Mouse (Mus musculus): Measurements from ENCODE around the gene Olfr1406. TPM values are rescaled to one million over a fixed set of nuclear protein-coding genes. Genes with fewer than 3 reads are reported as not detected.
"Not testable (repeated sequence)": the region's sequence is repeated elsewhere in the genome, so short reads cannot be mapped to it uniquely, and the experiment has no call there.

The Olfr1406 gene
- not detected in 2 replicates for polyA plus RNA-seq (2012; rRNA removed)

GRCm38 (mm10) chr1:173190540-173190939 lies at the start of gene Olfr1406:
Gene Olfr1406, minus strand, starts transcription at chr1:173190640.
- no peak within 1 kb of the TSS for H3K4me3 ChIP-seq (ENCODE audit: extremely low read depth, insufficient read depth, insufficient read length)
- no peak for DNase-seq (ENCODE audit: low read depth in 1 of 2, low spot score in 2 of 2)
- no peaks in the 10 kb centered on the region for H3K4me1 ChIP-seq (ENCODE audit: control insufficient read depth, insufficient read depth, insufficient read length)
- 56% methylated on average over 3 of the region's 3 CpGs for WGBS
- TF ChIP-seq POLR2A (IDR thresholded peaks at IDR 0.05; ENCODE audit: low read depth, low read length), result no peak
- no peak for TF ChIP-seq CTCF (IDR thresholded peaks at IDR 0.05; ENCODE audit: extremely low read depth, insufficient read depth, insufficient read length, insufficient replicate concordance)
- H3K36me3 ChIP-seq (ENCODE audit: control insufficient read depth, insufficient read depth, low read length), result no peaks in the 10 kb centered on the region
- no peak within 1 kb of the TSS for H3K27ac ChIP-seq (ENCODE audit: insufficient read depth, low read length)
- no peaks in the 10 kb centered on the region for H3K27me3 ChIP-seq (ENCODE audit: control insufficient read depth, insufficient read depth, low read length)

DNA sequence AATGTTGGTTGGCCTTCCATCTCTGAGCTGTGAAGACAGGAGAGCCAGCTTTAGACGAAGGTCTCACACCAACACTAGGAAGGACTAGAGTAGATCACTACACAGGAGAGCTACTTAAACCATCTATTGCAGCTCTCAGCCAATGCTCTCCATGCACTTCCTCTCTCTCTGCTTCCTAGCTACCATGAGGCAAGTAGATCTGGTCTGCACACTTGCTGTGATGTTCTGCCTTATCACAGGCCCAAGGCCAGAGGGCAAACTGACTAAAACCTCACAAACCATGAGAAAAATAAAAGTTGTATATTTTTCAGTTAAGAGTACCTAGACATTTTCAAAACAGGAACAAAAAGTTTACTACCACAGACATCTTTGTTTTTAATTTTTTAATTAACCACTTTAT lies 46.6 kb upstream of the Olfr1406 start:
- not testable (repeated sequence) for H3K4me1 ChIP-seq (ENCODE audit: control insufficient read depth, insufficient read depth, insufficient read length); H3K4me3 ChIP-seq (ENCODE audit: extremely low read depth, insufficient read depth, insufficient read length); DNase-seq (ENCODE audit: low read depth in 1 of 2, low spot score in 2 of 2); H3K36me3 ChIP-seq (ENCODE audit: control insufficient read depth, insufficient read depth, low read length); H3K27ac ChIP-seq (ENCODE audit: insufficient read depth, low read length); H3K27me3 ChIP-seq (ENCODE audit: control insufficient read depth, insufficient read depth, low read length)
- 81% methylated on average over 1 of the region's 1 CpGs for WGBS

DNA sequence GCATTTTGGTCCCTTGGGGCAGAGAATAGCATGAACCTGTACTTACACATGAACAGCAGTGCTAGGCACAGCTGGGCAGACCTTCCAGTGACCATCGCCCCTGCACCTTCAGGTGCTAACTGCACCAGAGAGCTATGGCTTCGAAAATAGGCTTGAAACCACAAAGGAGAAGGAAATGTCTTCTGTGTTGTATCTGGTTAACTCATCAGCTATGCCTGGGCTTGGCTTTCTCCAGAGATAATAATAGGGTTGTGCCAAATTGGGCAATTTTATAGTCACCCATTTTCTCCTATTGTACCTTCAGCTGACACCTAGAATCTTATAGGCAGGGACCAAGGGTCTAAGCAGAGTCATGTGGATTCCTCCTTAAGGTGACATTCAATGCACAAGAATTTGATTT lies 36.6 kb upstream of the Olfr1406 start, which contains the start of gene Fcer1a:
Gene Fcer1a, minus strand, starts transcription at position 134 of the 400 bp plus-strand sequence.
- Histone ChIP-seq H3K4me3 (ENCODE audit: extremely low read depth, insufficient read depth, insufficient read length) (no peak within 1 kb of the TSS), H3K36me3 (ENCODE audit: control insufficient read depth, insufficient read depth, low read length) (no peaks in the 10 kb centered on the region), H3K4me1 (ENCODE audit: control insufficient read depth, insufficient read depth, insufficient read length) (no peaks in the 10 kb centered on the region), H3K27me3 (ENCODE audit: control insufficient read depth, insufficient read depth, low read length) (no peaks in the 10 kb centered on the region), H3K27ac (ENCODE audit: insufficient read depth, low read length) (no peak within 1 kb of the TSS)
- no peak for DNase-seq (ENCODE audit: low read depth in 1 of 2, low spot score in 2 of 2)
- 41% methylated on average over 2 of the region's 2 CpGs for WGBS
- TF ChIP-seq POLR2A (IDR thresholded peaks at IDR 0.05; ENCODE audit: low read depth, low read length) (no peak), CTCF (IDR thresholded peaks at IDR 0.05; ENCODE audit: extremely low read depth, insufficient read depth, insufficient read length, insufficient replicate concordance) (no peak)

DNA sequence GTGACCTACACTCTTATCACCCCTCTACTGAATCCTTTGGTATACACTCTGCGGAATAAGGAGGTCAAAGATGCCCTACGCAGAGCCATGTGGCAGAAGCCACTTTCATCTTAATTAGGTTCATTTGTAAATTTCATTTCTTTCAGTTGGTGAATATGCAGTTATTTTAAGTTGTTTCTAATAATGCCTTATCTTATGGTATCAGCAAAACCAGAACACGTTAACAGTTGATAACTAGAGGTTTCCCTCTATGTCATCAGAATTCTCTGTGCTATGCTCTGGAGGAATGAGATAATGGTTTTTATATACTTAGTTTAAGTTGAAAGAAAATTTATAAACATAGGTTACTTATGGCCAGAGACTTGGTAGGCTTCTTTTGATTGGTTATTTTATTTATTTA lies 26.0 kb upstream of the Olfr1406 start:
- Histone ChIP-seq H3K27me3 (ENCODE audit: control insufficient read depth, insufficient read depth, low read length) (no peaks in the 10 kb centered on the region), H3K27ac (ENCODE audit: insufficient read depth, low read length) (no peak overlapping the region), H3K4me1 (ENCODE audit: control insufficient read depth, insufficient read depth, insufficient read length) (no peaks in the 10 kb centered on the region), H3K4me3 (ENCODE audit: extremely low read depth, insufficient read depth, insufficient read length) (no peak overlapping the region), H3K36me3 (ENCODE audit: control insufficient read depth, insufficient read depth, low read length) (no peaks in the 10 kb centered on the region)
- DNase-seq (ENCODE audit: low read depth in 1 of 2, low spot score in 2 of 2), result no peak
- WGBS, result 89% methylated on average over 3 of the region's 3 CpGs
- TF ChIP-seq POLR2A (IDR thresholded peaks at IDR 0.05; ENCODE audit: low read depth, low read length) (no peak), CTCF (IDR thresholded peaks at IDR 0.05; ENCODE audit: extremely low read depth, insufficient read depth, insufficient read length, insufficient replicate concordance) (no peak)

DNA sequence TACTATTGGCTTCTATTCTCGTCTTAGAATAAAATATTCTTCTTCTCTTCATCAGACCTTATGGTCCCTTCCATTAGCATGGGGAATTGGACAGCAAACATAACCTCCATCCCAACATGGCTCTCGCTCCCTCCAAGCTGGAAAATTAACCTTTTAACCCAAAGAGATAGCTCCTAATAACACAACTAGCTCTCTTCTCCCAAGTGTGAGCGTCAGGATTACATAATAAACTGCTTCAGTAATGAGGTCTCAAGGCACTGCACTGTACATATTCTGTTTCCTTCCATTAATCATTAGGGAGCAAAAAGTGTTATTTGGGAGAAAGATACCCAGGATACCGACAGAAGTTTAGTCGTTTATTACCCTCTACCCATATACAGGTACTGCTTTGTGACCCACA lies 21.7 kb upstream of the Olfr1406 start, which contains the start of gene Olfr1404:
Gene Olfr1404, plus strand, starts transcription at position 301 of the 400 bp plus-strand sequence.
- Histone ChIP-seq H3K4me1 (ENCODE audit: control insufficient read depth, insufficient read depth, insufficient read length) (no peaks in the 10 kb centered on the region), H3K27me3 (ENCODE audit: control insufficient read depth, insufficient read depth, low read length) (no peaks in the 10 kb centered on the region), H3K4me3 (ENCODE audit: extremely low read depth, insufficient read depth, insufficient read length) (no peak within 1 kb of the TSS), H3K27ac (ENCODE audit: insufficient read depth, low read length) (no peak within 1 kb of the TSS), H3K36me3 (ENCODE audit: control insufficient read depth, insufficient read depth, low read length) (no peaks in the 10 kb centered on the region)
- no peak for TF ChIP-seq POLR2A (IDR thresholded peaks at IDR 0.05; ENCODE audit: low read depth, low read length)
- no peak for DNase-seq (ENCODE audit: low read depth in 1 of 2, low spot score in 2 of 2)
- WGBS, result 80% methylated on average over 5 of the region's 5 CpGs

DNA sequence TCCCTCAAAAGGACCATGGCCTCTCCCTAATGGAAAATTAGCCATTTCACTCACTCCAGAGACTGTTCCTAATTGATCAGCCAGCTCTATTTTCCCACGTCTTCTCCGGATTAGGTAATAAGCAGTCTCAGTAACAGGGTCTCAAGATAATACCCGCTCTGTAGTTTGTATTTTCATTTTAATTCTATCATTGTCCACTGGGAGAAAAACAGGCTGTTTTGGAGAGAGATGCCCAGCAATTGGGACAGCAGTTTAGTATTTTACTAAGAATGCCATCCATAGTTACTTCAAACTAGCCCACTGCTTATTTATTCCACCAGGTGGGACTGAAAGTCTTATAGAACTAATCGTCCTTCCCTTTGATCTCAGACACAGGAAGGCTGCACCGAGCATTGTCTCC lies 7.1 kb upstream of the Olfr1406 start, which contains the start of gene Olfr218:
Gene Olfr218, plus strand, starts transcription at position 301 of the 400 bp plus-strand sequence.
- Histone ChIP-seq H3K4me1 (ENCODE audit: control insufficient read depth, insufficient read depth, insufficient read length) (no peaks in the 10 kb centered on the region), H3K27ac (ENCODE audit: insufficient read depth, low read length) (no peak within 1 kb of the TSS), H3K27me3 (ENCODE audit: control insufficient read depth, insufficient read depth, low read length) (no peaks in the 10 kb centered on the region), H3K36me3 (ENCODE audit: control insufficient read depth, insufficient read depth, low read length) (no peaks in the 10 kb centered on the region), H3K4me3 (ENCODE audit: extremely low read depth, insufficient read depth, insufficient read length) (no peak within 1 kb of the TSS)
- TF ChIP-seq CTCF (IDR thresholded peaks at IDR 0.05; ENCODE audit: extremely low read depth, insufficient read depth, insufficient read length, insufficient replicate concordance), result no peak
- no peak for TF ChIP-seq POLR2A (IDR thresholded peaks at IDR 0.05; ENCODE audit: low read depth, low read length)
- DNase-seq (ENCODE audit: low read depth in 1 of 2, low spot score in 2 of 2), result no peak
- 79% methylated on average over 5 of the region's 5 CpGs for WGBS

DNA sequence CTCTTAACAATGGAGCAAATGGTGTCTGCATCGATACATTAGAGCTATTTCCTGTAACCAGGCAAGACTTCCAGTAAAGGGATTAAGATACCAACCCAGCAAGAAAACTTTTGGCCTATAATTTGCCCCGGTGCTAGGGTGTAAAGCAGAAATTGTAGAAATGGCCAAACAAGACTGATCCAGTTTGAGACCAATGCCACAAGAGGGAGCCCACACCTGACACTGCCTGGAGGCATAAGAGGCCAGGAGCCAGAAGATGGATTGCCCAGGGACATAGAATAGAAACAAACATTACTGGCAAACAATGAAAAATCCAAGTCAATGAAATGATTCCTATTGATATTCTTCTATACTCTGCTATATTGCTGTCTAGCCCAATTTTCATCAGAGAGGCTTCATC lies 5.9 kb upstream of the Olfr1406 start:
- no peak for TF ChIP-seq POLR2A (IDR thresholded peaks at IDR 0.05; ENCODE audit: low read depth, low read length)
- TF ChIP-seq CTCF (IDR thresholded peaks at IDR 0.05; ENCODE audit: extremely low read depth, insufficient read depth, insufficient read length, insufficient replicate concordance), result no peak
- Histone ChIP-seq H3K4me1 (ENCODE audit: control insufficient read depth, insufficient read depth, insufficient read length) (no peaks in the 10 kb centered on the region), H3K27ac (ENCODE audit: insufficient read depth, low read length) (no peak overlapping the region), H3K36me3 (ENCODE audit: control insufficient read depth, insufficient read depth, low read length) (no peaks in the 10 kb centered on the region), H3K4me3 (ENCODE audit: extremely low read depth, insufficient read depth, insufficient read length) (no peak overlapping the region), H3K27me3 (ENCODE audit: control insufficient read depth, insufficient read depth, low read length) (no peaks in the 10 kb centered on the region)
- DNase-seq (ENCODE audit: low read depth in 1 of 2, low spot score in 2 of 2), result no peak
- WGBS, result 74% methylated on average over 2 of the region's 2 CpGs
